Mouse (Mus musculus) bone marrow macrophage, adult 2 months (primary cell): Measurements from ENCODE around the gene Hyls1.

Experiments used
- CTCF ChIP-seq: IDR thresholded peaks from 2 replicates; pipeline ENCODE4 v1.5.1; 2012; ENCODE audit warnings: low read depth, mild to moderate bottlenecking, low read length, moderate library complexity
- POLR2A ChIP-seq: IDR thresholded peaks from 2 replicates; pipeline ENCODE4 v1.6.1; 2012; ENCODE audit warnings: mild to moderate bottlenecking, low read depth, low read length, borderline replicate concordance

- no peak for TF ChIP-seq POLR2A
- no peak for TF ChIP-seq CTCF
These were observed 17.5 kb upstream of the Hyls1 start for GRCm38 (mm10) chr9:35587674-35588073.
